Mouse (Mus musculus): ENCODE data around the gene Tti1.
"Not testable (repeated sequence)": the region's sequence is repeated elsewhere in the genome, so short reads cannot be mapped to it uniquely, and the experiment has no call there.

Tti1 gene

DNA sequence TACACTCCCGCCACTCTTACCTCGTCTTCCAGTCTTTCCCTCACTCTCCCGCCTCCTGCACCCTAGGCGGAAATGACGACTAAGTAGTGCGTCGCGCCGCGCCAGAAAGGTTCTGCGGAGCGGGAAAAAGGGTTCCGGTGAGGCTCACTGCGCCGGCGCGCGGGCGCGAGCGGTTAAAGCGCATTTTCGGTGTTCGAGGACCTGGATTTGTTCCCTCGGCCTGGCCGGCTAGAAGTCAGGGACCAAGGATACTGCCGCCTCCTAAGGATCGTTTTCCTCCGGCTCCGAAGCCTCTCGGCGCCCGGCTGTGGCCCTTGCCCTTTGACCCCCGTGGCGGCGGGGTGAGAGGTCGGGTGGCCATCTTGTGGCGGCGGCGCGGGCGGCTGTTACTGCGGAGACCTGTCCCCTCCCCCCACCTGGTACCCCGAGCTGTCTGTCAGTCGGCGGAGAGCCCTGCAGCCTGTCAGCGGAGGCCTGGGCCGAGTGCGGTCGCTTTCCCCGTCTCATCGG, at the start of gene Tti1, which contains the start of gene Rprd1b:
Tti1 (minus strand) TSS at position 80 of the 510 bp plus-strand sequence.
Rprd1b (plus strand) TSS at position 144 of the 510 bp plus-strand sequence.
- peak; percentile 93 to 95 for DNase-seq

DNA sequence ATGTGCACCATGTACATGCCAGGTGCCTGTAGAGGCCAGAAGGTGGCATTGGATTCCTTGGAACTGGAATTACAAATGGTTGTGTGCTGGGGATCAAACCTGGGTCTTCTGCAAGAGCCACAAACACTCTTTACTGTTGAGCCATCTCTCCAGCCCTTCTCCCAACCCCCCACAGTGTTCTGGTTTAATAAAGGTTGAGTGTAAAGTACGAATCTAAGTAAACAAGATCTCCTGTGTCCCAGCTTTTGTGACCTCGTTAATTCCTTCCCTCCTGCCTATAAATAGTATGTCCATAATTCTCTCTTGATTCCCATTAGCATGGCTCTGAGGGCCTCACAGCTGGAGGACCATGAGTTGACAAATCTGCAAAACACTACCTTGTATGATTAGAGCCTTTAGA, 49.7 kb upstream of the Tti1 start:
- DNase-seq, result no peak

DNA sequence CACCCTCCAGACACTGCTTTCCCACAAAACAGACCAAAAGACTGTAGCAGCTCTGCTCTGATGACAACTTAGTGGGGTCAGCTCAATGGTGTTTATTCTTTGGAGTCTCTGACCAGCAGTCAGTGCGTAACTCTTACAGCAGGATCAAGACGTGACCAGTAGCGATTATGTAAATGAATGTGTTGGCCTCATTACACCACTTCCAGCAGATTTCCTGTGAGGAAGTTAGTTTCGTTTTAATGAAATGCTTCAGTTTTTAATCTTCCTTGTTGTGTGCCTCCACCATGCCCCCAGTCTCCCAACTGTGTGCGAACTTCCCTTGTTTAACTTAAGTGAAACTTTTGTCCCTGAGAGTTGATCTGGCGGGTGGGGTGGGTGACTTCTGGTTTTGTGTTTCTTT, 48.5 kb upstream of the Tti1 start:
- DNase-seq, result no peak

DNA sequence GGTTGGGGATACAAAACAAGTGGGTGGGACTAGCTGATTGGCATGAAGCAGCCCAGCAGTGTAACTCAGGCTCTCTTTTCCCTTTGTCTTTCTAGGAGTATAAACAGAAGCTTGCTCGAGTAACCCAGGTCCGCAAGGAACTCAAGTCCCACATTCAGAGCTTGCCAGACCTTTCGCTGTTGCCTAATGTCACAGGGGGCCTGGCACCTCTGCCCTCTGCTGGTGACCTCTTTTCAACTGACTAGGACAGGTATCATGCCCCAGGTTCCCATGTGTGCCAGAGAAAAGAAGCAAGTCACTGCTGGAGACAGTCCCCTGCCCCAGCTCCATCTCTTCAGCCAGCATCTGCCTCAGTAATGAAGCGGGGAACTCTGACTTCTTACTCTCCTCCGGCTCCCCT, 46.6 kb upstream of the Tti1 start:
- DNase-seq, result no peak

DNA sequence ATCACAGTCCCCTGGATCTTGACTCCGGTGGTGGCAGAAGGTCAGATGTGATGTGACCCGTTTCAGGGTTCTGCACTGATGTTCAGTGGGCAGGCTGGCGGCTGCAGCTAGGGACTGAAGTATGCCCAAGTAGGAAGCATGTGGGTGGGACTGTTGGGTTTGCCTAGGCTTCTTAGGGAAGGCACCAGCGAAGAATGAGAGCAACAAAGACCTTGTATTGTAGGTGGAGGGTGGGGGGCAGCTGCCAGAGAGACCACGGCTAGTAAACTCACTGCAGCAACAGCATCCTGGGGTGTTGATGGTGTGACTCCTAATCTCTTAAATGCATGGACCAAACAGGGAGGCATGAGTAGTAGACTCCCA, 43.4 kb upstream of the Tti1 start:
- no peak for DNase-seq

DNA sequence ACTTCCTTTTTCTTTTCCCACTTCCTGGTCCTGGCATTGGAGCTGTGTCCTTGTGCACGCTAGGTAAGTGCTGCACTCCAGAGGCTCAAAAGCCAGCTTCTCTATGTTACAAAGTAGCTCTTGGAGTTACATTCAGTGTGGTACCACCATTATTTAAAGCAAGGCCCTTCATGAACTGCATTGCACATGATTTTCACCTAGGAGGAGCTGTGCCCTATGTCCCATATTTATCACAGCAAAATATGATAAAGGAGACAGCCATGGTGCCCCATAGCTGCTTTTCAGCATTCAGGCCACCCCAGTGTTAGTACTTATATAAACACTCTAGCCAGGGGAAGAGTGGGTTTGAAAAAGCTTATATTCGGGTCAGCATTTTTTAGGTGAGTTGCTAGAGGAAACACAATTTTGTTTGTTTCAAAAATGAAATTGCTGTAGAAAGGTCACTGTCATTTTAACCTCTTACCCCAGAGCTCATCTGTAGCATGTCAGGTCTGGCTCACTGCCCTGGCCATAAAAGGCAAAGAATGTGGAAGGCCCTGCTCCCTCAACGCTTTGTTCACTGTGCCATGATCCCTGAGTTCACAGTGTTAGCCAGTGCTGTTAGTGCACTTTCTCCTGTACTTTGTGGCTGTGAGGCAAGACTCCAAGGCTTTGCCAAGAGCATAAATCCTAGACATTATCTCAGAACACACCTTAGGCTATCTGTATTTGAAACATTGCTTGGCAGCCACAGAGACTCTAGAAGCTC, 42.8 kb upstream of the Tti1 start:
- no peak for DNase-seq

DNA sequence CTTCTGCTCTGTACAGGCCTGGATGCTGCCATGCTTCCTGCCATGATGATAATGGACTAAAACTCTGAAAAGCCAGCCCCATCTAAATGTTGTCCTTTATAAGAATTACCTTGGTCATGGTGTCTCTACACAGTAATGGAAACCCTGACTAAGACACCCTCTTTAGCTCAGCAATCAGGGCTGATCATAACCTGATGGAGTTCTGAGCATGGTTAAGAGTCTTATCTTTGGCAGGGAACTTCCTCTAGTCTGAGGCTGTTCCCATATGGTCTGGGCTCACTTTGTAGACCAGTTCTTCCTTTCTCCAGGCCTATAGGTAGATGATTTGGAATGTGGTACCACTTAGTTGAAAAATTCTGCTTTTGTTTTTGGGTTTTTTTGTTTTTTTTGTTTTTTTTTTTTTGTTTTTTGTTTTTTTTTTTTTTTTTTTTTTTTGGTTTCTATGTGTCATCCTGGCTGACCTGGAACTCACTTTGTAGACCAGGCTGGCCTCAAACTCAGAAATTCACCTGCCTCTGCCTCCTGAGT, 40.3 kb upstream of the Tti1 start:
- no peak for DNase-seq

DNA sequence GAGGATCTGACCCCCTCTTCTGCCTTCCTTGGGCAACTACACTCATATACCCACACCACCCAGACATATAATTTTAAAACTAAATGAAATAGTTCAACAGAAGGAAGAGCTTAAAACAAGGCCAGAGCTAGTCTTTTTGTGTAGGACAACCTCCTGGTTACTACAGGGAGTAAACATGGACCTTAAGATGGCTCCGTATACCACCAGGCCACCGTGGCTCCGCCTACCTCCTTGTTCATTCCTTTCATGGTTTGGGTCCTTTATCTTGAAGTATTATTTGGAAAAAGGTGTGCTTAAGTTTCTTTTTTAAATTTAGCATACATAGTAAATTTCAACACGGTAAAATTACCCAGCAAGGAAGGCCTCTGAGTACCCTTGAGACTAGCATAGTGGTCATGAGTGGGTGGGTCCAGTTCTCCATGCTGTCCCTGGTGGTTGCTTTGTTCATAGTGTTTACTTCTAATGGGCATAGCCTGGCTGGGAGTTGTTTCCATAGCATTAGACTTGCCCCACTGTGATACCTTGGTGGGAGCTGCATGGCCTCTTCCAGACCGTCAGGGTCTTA, 39.1 kb upstream of the Tti1 start:
- DNase-seq, result no peak

DNA sequence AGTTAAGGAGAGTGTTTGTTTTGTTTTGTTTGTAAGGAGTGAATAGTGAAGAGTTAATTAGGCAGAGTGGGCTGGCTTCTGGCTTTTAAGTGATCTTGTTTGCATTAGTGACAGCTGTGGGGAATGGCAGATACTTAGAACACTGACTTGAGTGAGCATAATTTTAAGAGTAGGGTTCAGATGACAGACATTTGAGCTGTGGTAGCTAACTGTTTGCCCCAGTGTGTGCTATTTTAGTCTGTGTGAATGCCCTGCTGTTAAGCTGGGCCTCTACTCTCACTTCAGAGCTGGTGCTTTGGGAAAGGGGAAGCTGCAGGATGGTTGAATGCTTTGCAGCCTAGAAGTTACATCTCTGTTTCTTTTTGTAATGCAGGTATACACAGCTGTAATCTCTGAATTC, 38.2 kb upstream of the Tti1 start:
- DNase-seq, result no peak

DNA sequence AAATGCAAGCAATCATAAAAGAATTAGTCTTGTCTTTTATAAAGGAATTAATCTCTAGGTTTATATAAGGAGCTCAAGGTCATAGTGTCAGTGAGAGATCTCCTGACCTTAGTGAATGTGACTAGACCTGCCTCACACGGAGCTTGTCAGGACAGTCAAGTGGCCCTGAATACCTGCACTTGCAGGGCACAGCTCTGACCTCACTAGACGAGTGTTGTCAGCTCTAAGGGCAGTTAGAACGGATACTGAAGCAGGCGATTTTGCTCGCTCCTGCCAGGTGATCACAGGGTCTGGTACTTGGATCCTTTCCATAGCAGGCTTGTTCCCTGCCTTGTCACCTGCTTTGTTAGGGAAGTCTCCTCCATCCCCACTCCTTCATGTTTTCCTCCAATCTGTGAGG, 36.8 kb upstream of the Tti1 start:
- no peak for DNase-seq

DNA sequence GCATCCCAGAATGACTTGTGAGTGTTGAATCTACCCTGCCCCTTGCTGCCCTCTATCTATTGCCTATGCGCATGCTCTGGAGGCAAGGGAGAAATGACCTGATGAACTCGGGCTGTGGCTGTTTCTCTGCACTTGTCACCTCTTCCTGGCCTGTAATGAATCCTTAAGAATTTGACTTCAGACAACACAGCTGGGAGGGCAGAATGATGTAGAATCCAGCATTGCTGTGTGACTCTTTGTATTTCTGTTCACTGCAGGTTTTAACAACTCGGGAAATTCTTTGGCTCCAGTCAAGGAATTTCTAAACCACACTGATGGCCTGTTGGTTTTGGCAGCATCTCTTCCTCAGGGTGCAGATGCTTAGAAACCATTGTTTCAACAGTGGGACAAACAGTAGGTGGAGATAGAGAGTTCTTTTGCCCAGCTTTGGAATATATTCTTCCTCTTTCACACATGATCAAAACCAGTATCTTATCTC, 36.4 kb upstream of the Tti1 start:
- no peak for DNase-seq

DNA sequence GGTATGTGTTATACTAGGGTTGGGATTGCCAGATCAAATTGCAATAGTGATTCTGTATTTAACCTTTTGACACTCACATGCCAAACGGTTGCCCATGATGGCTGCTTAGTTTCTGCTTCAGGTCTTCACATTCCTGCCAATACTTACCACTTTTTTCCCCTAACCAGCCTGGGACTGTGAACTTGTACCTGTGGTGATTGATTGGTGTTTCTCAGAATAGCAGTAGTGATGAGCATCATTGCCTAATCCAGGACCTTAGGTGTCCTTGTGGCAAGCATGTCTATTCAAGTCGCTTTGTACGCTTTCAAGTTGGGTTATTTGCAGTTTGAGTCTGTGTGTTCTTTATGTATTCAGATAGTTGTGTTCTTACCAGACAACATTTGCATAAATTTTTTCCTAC, 34.8 kb upstream of the Tti1 start:
- DNase-seq, result no peak

DNA sequence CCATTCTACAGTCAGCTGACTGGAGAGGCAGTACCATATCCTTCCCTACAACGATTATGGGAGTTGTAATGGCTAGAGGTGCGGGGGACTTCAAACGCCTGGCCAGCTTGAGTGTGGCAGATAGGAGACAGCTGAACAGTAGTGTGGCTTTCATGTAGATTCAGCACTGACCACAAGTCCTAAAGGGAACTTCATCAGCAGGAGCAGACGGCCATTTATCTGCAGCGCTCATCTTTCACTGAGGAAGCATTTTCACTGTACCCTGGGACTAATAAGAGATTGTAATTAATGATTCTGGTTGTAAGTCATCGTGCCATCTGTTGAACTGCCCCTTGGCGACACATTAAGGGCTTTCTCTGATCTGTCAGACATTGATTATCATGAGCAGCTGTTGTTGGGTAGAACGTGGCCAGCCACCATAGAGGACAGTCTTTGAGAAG, 31.5 kb upstream of the Tti1 start:
- DNase-seq, result no peak

DNA sequence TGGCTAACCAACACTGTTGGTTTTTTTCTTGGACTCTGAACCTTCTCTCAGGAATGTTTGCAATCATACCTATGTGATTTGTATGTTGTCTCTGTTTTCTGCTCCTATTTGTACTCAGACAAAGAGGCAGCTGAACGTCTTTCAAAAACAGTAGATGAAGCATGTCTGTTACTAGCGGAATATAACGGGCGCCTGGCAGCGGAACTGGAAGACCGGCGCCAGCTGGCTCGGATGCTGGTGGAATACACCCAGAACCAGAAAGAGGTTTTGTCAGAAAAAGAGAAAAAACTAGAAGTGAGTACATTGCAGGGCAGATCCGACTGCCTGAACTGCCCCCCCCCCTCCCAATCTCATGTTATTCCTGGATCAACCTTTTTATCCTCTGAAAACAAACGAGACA, 30.3 kb upstream of the Tti1 start:
- DNase-seq, result no peak

DNA sequence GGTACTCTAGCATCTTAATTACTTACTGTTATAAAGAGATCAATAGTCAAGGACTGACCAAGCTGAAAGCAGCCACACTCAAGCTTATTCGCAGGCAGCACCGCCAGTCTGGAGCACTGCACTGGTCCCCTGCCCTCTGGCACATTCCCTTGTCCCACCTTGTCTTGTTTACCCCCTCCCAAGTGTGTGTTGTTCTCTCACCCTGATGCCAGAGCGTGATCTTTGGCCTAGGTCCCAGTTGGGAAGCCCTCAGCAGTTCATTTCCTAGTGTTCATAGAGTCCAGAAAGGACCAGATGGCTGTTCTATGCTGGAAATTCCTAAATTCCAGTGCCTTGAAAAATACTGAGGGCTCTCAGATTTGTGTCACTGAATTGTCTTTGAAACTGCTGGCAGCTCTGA, 28.8 kb upstream of the Tti1 start:
- DNase-seq, result no peak

DNA sequence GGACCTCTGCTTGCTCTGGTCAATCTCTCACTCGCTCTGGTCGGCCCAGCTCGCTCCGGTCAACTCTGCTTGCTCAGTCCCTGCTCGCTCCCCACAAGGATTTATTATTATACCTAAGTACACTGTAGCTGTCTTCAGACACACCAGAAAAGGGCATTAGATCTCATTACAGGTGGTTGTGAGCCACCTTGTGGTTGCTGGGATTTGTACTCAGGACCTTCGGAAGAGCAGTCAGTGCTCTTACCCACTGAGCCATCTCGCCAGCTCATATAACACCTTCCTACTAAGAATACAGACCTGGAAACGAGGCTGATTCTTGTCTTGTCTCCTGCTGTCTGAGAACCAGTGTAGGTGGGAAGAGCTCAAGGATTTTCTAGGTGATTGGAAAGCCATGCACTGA, 27.1 kb upstream of the Tti1 start:
- DNase-seq, result not testable (repeated sequence)

DNA sequence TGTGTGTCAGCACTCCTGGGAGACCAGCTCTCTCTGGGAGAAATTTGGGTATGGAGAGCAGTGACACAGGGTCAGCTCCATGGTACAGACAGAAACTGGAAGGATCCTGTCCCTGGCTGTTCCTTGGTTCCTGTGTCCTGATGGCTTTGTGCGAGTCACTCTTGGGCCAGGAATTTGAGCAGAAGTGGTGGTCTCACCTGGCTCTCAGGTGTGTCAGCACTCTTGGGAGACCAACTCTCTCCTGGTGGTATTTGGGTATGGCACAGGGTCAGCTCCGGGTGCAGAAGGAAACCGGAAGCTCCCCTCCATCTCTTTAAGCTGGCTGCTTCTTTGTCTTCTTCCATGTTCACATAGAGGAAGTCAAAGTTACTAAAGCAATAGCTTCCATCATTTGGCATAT, 26.4 kb upstream of the Tti1 start:
- no peak for DNase-seq

DNA sequence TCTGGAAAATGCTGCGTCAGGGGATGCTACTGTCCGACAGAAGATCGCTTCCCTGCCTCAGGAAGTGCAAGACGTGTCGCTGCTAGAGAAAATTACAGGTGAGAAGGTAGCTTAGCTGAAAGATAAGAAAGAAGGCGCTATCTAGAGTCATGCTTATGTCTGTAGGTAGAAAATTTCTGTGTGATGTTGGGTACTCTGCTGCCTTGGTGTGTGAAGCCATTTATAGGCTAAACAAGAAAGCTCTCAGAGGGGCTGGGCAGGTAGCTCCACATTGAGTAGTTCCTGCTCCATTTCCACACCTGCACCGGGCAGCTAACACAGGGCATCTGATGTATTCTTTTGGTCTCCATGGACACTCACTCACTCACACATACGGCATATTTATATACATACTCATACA, 21.9 kb upstream of the Tti1 start:
- DNase-seq, result no peak

DNA sequence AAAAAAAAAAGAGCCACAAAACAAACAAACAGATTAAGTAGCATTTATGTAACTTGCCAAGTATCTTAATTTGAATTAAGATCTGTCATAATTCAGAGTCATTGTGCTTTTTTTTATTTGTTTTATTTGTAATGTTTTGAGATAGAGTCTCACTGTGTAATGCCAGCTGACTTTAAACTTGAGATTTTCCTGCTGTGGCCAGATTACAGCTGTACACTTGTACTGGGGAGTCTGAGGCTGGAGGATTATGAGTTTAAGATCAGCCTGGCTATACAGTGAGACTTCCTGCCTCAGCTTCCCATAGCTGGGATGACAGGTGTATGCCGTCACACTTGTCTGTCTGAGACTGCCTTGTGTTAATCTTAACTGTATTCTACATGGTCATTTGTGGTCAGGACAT, 20.5 kb upstream of the Tti1 start:
- no peak for DNase-seq

DNA sequence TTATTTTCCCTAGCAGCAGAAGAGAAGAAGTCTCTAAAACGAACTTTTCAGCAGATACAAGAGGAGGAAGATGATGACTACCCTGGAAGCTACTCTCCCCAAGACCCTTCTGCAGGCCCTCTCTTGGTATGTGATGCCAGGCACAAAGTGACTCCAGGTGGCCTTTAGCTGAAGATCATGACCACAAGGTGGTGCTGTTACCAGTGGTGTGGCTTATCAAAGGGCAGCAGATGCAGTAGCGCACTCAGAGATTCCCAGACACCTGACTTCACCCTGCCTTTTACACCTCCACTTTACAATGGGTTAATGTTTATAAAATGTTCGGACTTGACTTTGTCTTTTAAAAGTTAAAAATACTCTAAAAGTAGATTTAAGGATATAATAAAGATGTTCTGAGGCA, 19.7 kb upstream of the Tti1 start:
- peak; percentile 62 to 69 for DNase-seq

DNA sequence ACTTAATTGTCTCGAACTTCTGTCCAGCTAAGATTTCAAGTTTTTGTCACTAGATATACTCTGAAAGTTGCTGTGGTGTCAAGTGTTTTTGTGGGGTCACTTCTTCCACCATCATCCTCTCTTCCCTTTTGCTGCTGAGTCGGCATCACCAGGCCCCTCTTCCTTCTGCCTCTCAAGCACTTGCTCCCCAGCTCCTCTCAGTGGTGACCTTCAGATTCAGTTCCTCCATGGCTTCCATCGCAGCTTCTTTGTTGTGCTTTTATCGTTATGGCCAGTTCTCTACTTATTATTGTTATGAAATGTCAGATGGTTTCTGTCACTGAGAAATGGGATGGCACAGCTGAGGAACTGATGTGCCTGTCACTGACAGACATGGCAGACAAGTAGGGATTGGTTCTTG, 18.0 kb upstream of the Tti1 start:
- no peak for DNase-seq

DNA sequence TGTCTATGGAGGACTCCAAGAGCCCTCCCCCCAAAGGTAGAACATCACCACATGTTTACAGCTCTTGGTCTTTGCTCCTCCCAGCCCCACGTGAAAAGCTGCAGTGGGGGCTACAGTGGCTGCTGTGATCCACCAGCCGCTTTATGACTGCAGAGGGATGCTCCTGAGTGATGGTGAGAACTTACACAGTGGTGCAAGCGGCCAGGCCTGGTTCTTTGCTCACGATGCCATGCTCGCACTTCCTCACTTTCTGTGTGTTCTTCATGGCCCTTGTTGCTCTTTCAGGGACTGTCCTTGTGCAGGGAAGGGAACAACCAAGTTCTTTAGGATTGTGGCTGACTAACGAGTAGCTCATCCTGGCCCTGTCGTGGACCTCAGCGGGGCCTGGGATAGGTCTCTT, 15.3 kb upstream of the Tti1 start:
- DNase-seq, result no peak

DNA sequence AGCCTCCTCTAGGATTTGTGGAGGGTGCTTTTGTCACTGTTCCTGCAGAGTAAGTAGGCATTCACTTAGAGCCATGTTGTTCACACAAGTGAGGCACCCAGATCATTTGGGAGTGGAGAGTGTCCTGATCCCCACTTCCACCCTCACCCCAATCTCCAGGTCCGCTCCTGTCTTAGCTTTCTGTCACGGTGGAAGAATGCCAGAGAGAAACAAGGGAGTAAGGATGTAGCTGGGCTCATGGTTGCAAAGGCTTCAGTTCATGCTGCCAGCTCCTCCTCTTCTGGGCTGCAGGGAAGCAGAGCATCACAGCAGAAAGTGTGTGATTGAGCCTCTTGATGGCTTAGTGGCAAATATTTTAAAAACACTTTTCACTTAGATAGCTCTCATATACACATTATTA, 12.2 kb upstream of the Tti1 start:
- DNase-seq, result no peak

DNA sequence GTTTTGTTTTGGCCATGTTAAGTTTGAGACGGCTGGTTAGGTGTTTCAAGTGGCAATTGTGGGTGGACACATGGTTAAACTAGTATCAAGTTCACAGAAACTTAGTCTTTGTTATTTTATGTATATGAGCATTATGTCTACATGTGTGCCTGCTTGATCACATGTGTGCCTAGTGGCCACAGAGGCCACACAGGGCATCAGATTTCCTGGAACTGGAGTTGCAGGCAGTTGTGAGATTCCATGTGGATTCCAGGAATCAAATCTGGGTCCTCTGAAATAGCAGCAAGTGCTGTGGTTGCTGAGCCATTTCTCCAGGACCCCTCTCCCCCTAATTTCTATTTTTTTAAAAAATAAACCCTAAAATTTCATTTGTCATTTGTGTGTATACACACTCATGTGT, 11.4 kb upstream of the Tti1 start:
- no peak for DNase-seq
